Mouse (Mus musculus): ENCODE results near the gene Kcnc1. TPM values are rescaled to one million over a fixed set of nuclear protein-coding genes. Genes with fewer than 3 reads are reported as not detected.
A peak's percentile ranks its signal among the peaks of the same experiment; 100 is the strongest.

The Kcnc1 gene
- polyA plus RNA-seq, 1 experiment: 325 TPM

DNA sequence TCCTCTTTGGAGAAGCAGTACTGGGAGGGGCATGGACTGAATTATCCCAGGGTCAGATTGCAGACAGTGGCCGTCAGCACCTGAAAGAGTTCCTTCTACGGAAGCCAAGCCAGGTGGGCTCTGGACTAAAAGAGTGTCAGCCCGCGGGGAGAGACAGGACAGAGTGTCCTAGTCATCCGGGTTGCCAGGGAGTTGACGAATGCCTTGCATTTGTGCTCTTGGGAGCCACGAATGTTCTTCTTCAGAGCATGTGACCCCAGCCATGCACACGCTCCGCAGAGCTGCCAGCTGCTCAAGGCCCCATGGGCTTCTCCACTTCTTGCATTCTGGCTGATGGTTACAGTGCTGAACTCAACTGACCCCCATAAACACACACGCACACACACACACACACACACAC, 86.8 kb downstream of the Kcnc1 start:
- peaks cover 50% of the 10 kb centered on the region for H3K4me1 ChIP-seq (ENCODE audit: control insufficient read depth, insufficient read depth, low read length)
- no peak overlapping the region for H3K27ac ChIP-seq (ENCODE audit: insufficient read depth, low read length)
- no peak for DNase-seq
- no peaks in the 10 kb centered on the region for H3K27me3 ChIP-seq (ENCODE audit: control insufficient read depth, insufficient read depth, low read length)
- TF ChIP-seq POLR2A (IDR thresholded peaks at IDR 0.05; ENCODE audit: borderline replicate concordance, insufficient read depth, low read length): no peak
- no peak for TF ChIP-seq CTCF (IDR thresholded peaks at IDR 0.05; ENCODE audit: borderline replicate concordance, insufficient read depth, low read depth, low read length)
- 64% methylated on average over 10 of the region's 10 CpGs for WGBS
- no peak overlapping the region for H3K4me3 ChIP-seq (replicated peaks; ENCODE audit: insufficient read depth, low read depth, low read length)

DNA sequence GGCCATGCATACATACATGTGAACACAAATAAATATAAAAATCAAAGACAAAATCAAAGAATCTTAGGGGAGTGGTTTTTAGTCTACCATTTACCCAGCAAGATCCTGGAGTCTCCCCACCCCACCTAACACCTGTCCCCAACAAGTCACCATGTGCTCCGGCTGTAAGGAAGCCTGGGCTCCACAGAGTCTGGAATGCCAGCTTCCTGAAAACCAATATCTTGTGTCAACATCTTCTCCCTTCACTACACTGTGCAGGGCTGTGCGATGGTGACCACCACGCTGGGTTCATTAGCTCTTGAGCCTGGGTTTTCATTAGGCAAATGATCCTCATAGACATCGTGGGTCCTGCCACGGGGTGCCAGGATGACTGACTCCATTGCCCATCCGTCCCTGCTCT, 87.9 kb downstream of the Kcnc1 start:
- WGBS: 92% methylated on average over 6 of the region's 6 CpGs

DNA sequence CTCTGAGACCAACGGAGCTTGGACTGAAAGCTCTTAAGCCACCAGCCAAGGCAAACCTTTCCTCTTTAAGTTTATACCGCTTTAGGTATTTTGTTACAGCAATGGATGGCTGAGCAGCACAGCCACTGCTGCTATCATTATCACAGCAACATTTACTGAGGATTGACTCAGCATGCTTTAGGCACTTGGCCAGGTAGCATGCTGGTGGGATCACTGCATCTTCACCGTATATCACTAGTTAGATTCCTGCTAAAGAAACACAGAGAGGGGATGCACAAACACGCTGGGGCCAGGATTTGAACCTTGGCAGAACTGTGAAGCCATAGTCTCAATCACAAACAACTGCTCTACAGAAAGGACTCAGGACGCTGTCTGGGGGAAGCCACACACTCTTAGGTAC, 90.5 kb downstream of the Kcnc1 start:
- Histone ChIP-seq H3K4me1 (ENCODE audit: control insufficient read depth, insufficient read depth, low read length) (peaks cover 40% of the 10 kb centered on the region), H3K27me3 (ENCODE audit: control insufficient read depth, insufficient read depth, low read length) (no peaks in the 10 kb centered on the region), H3K4me3 (replicated peaks; ENCODE audit: insufficient read depth, low read depth, low read length) (no peak overlapping the region), H3K27ac (ENCODE audit: insufficient read depth, low read length) (no peak overlapping the region)
- peak in 1 of 2 experiments; percentile 43 for DNase-seq
- TF ChIP-seq POLR2A (IDR thresholded peaks at IDR 0.05; ENCODE audit: borderline replicate concordance, insufficient read depth, low read length) (no peak), CTCF (IDR thresholded peaks at IDR 0.05; ENCODE audit: borderline replicate concordance, insufficient read depth, low read depth, low read length) (no peak)
- WGBS: 31% methylated on average over 5 of the region's 5 CpGs

More for the DNA sequence above, 87.9 kb downstream of the Kcnc1 start:
- no peak for DNase-seq
- Histone ChIP-seq H3K27me3 (ENCODE audit: control insufficient read depth, insufficient read depth, low read length) (no peaks in the 10 kb centered on the region), H3K4me1 (ENCODE audit: control insufficient read depth, insufficient read depth, low read length) (peaks cover 46% of the 10 kb centered on the region), H3K27ac (ENCODE audit: insufficient read depth, low read length) (no peak overlapping the region), H3K4me3 (replicated peaks; ENCODE audit: insufficient read depth, low read depth, low read length) (no peak overlapping the region)
- TF ChIP-seq CTCF (IDR thresholded peaks at IDR 0.05; ENCODE audit: borderline replicate concordance, insufficient read depth, low read depth, low read length) (no peak), POLR2A (IDR thresholded peaks at IDR 0.05; ENCODE audit: borderline replicate concordance, insufficient read depth, low read length) (no peak)

DNA sequence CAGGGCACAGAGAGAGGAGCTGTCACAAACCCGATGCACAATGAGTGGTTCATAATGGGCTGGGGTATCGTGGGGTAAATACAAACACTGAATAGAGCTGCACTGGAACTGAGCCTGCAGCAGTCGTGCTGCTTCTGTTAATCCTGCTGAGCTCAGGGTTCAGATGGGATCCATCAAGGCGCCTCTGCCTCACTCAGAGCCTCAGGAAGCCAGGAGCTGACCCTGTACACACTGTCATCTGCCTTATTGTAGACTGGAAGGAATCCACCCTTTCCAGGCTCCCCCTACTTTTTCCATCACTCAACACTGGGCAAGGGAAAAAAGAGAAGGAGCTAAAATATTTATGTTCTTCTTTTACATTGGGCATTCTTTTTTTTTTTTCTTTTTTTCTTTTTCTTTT, 91.1 kb downstream of the Kcnc1 start:
- Histone ChIP-seq H3K4me3 (replicated peaks; ENCODE audit: insufficient read depth, low read depth, low read length) (no peak overlapping the region), H3K27ac (ENCODE audit: insufficient read depth, low read length) (no peak overlapping the region), H3K27me3 (ENCODE audit: control insufficient read depth, insufficient read depth, low read length) (no peaks in the 10 kb centered on the region), H3K4me1 (ENCODE audit: control insufficient read depth, insufficient read depth, low read length) (peaks cover 40% of the 10 kb centered on the region)
- DNase-seq: peak in 1 of 2 experiments; percentile 68
- TF ChIP-seq POLR2A (IDR thresholded peaks at IDR 0.05; ENCODE audit: borderline replicate concordance, insufficient read depth, low read length) (no peak), CTCF (IDR thresholded peaks at IDR 0.05; ENCODE audit: borderline replicate concordance, insufficient read depth, low read depth, low read length) (no peak)
- 34% methylated on average over 4 of the region's 4 CpGs for WGBS

Other genes starting within 250 kb of the Kcnc1 start
- gene Abcc8, start 216.5 kb upstream of the Kcnc1 start, polyA plus RNA-seq (2012; rRNA removed): 57.1 and 64.5 TPM in 2 replicates
- 0.13 and 0.16 TPM in 2 replicates for gene Ush1c, start 158.0 kb upstream of the Kcnc1 start, polyA plus RNA-seq (2012; rRNA removed)
- 0.03 and 0.08 TPM in 2 replicates for gene Otog, start 155.5 kb upstream of the Kcnc1 start, polyA plus RNA-seq (2012; rRNA removed)
- 0.08 TPM in 1 of 2 replicates, not detected in the other for gene Myod1, start 20.0 kb upstream of the Kcnc1 start, polyA plus RNA-seq (2012; rRNA removed)
- gene Sergef, start 243.3 kb downstream of the Kcnc1 start, polyA plus RNA-seq (2012; rRNA removed): 38.7 and 41.1 TPM in 2 replicates